9 mouse cellular contexts compared by ENCODE assay signal in genomic region chr7:127874812-127875626, GRCm38 (mm10). TPM values are rescaled to one million over a fixed set of nuclear protein-coding genes. Genes with fewer than 3 reads are reported as not detected.
DNase-seq lines count a peak whose midpoint lies in the region; ATAC-seq and TF ChIP-seq lines count a peak whose summit lies in the region.
"Had no signal": no experiment of that assay in that cellular context is flagged by ENCODE, and none has a peak within 500 bp of the region (broad histone marks: within the 10 kb centered on the region; RNA-seq: fewer than 3 reads in every experiment).

No protein-coding gene starts in this region.

- DNase-seq in heart, adult 8-10 months (ENCODE audit: low spot score), result no peak
- no peak for DNase-seq in ES-E14 (ENCODE audit: low read depth, low spot score)
- no peak for DNase-seq in cerebellum, adult 8-10 months
- no peak for DNase-seq in left cerebral cortex, postnatal 4 days
- no peak for DNase-seq in embryo, embryonic 9.5 days (ENCODE audit: extremely low spot score)

- H3K36me3 ChIP-seq in heart, embryonic 14.5 days (ENCODE audit: control insufficient read depth, insufficient read depth, low read length), result peaks cover 35% of the 10 kb centered on the region
- peaks cover 18% of the 10 kb centered on the region for H3K36me3 ChIP-seq in ES-E14 (ENCODE audit: control insufficient read depth, insufficient read depth, low read length, poor library complexity, severe bottlenecking)
- peaks cover 13% of the 10 kb centered on the region for H3K36me3 ChIP-seq in forebrain, embryonic 16.5 days (ENCODE audit: control insufficient read depth, insufficient read depth)

- H3K4me1 ChIP-seq in heart, embryonic 14.5 days (ENCODE audit: control insufficient read depth in 2 of 2, insufficient read depth in 2 of 2, low read length in 2 of 2), result peaks cover 0 to 21% of the 10 kb centered on the region in 2 experiments; a peak in 2 of 4 replicates
- peaks cover 0 to 2% of the 10 kb centered on the region in 2 experiments; a peak in 1 of 4 replicates for H3K4me1 ChIP-seq in ES-E14 (ENCODE audit: control insufficient read depth in 2 of 2, insufficient read depth in 2 of 2, low read length in 2 of 2, poor library complexity in 1 of 2)
- peaks cover 27% of the 10 kb centered on the region for H3K4me1 ChIP-seq in forebrain, embryonic 16.5 days (replicated peaks; ENCODE audit: control insufficient read depth, insufficient read depth, low read length)

- in situ Hi-C loops in ES-E14 (cut with MboI; ENCODE audit: low sequenced_read_pairs in 2 of 2, unreplicated experiment in 2 of 2), result no loop called here

- WGBS in heart, embryonic 14.5 days, result 7% methylated on average over 20 of the region's 20 CpGs
- WGBS in forebrain, embryonic 16.5 days, result 3% methylated on average over 20 of the region's 20 CpGs

- no peaks in the 10 kb centered on the region for H3K9me3 ChIP-seq in heart, embryonic 14.5 days (ENCODE audit: control insufficient read depth, low read length)
- H3K9me3 ChIP-seq in ES-E14 (ENCODE audit: control insufficient read depth, insufficient read depth, low read depth, low read length), result no peaks in the 10 kb centered on the region
- no peaks in the 10 kb centered on the region for H3K9me3 ChIP-seq in forebrain, embryonic 16.5 days (ENCODE audit: control insufficient read depth, low read length)

- ATAC-seq in heart, embryonic 14.5 days (ENCODE audit: insufficient number of reproducible peaks, insufficient read depth, low FRiP score, low read depth), result no peak
- peak; percentile 26 for ATAC-seq in forebrain, embryonic 16.5 days
- ATAC-seq in megakaryocyte-erythroid progenitor cell, adult 5-6 weeks (replicated peaks; ENCODE audit: low FRiP score, low TSS enrichment, poor library complexity, severe bottlenecking), result peak; percentile 15; the same call in 1 of the 2 replicates

- intact Hi-C loops in left cerebral cortex, postnatal 4 days (cut with DNase I), result no loop called here

- H3K4me2 ChIP-seq in heart, embryonic 14.5 days (ENCODE audit: low read length), result peak overlapping the region; percentile 94
- H3K4me2 ChIP-seq in forebrain, embryonic 16.5 days (ENCODE audit: low read length), result peak overlapping the region; percentile 63

- no peaks in the 10 kb centered on the region for H3K27me3 ChIP-seq in heart, embryonic 14.5 days (ENCODE audit: control insufficient read depth, insufficient read depth, low read length)
- no peaks in the 10 kb centered on the region for H3K27me3 ChIP-seq in forebrain, embryonic 16.5 days (replicated peaks; ENCODE audit: control insufficient read depth, insufficient read depth, low read length)
- H3K27me3 ChIP-seq: Patski had no signal

- peak overlapping the region; percentile 93 to 97 for H3K27ac ChIP-seq in heart, embryonic 14.5 days (replicated peaks in 1 of 2; ENCODE audit: control insufficient read depth in 1 of 2, insufficient read depth in 1 of 2, low read depth in 2 of 2, low read length in 2 of 2)
- peak overlapping the region; percentile 99; the same call in 1 of the 2 replicates for H3K27ac ChIP-seq in ES-E14 (ENCODE audit: insufficient read depth, low read depth, low read length, poor library complexity, severe bottlenecking)
- H3K27ac ChIP-seq in forebrain, embryonic 16.5 days (ENCODE audit: low read length), result peak overlapping the region; percentile 100

- peak overlapping the region; percentile 96 for H3K9ac ChIP-seq in heart, embryonic 14.5 days (ENCODE audit: low read length)
- peak overlapping the region; percentile 100 for H3K9ac ChIP-seq in ES-E14 (ENCODE audit: insufficient read depth, low read depth, low read length, poor library complexity, severe bottlenecking)
- peak overlapping the region; percentile 100 for H3K9ac ChIP-seq in forebrain, embryonic 16.5 days (replicated peaks; ENCODE audit: low read depth, low read length)

- H3K4me3 ChIP-seq in heart, embryonic 14.5 days (ENCODE audit: control insufficient read depth in 1 of 2, insufficient read depth in 1 of 2, low read depth in 1 of 2, low read length in 2 of 2), result peak overlapping the region; percentile 88 to 95
- H3K4me3 ChIP-seq in ES-E14 (ENCODE audit: insufficient read depth in 1 of 2, low read depth in 1 of 2, low read length in 2 of 2, poor library complexity in 1 of 2, severe bottlenecking in 1 of 2), result peak overlapping the region; percentile 77 to 90
- peak overlapping the region; percentile 93 for H3K4me3 ChIP-seq in forebrain, embryonic 16.5 days (replicated peaks; ENCODE audit: low read length)

TF ChIP-seq in ES-E14, 5 proteins besides CTCF, POLR2A, EP300 and RAD21:
- TF ChIP-seq HCFC1 (IDR thresholded peaks at IDR 0.05; ENCODE audit: borderline replicate concordance, insufficient read depth, low read length) (no peak), ZC3H11A (IDR thresholded peaks at IDR 0.05; ENCODE audit: borderline replicate concordance, low read depth, low read length) (no peak), CHD2 (IDR thresholded peaks at IDR 0.05; ENCODE audit: low read depth, low read length) (no peak), ZNF384 (IDR thresholded peaks at IDR 0.05; ENCODE audit: low read depth, low read length) (peak; percentile 71), MAFK (IDR thresholded peaks at IDR 0.05; ENCODE audit: insufficient read depth, low read depth, low read length) (no peak)
TF ChIP-seq in ES-E14: peak in this region for 1.

RNA-seq across cellular contexts. Expression of gene Zfp646, which starts 1.0 kb away (rescaled TPM):
- 8.8 and 8.9 TPM in 2 replicates for polyA plus RNA-seq in heart, embryonic 14.5 days (2014; fragmentation: Nextera tagmentation; extraction: Ambion mirVana)
- 10 to 100 TPM; 16.1 to 19.5 (median 17.9) TPM for total RNA-seq in heart, adult 8-10 months (2022)
- 44.7 and 52.5 TPM in 2 replicates for total RNA-seq in ES-E14 (2012; rRNA removed)
- polyA plus RNA-seq in forebrain, embryonic 16.5 days (2015; fragmentation: Nextera tagmentation; extraction: Ambion mirVana), result 14.4 and 15.4 TPM in 2 replicates
- total RNA-seq in megakaryocyte-erythroid progenitor cell, adult 5-6 weeks (2014; fragmentation: Nextera tagmentation), result 32.4 and 38.3 TPM in 2 replicates
- 36.9 and 43.3 TPM in 2 replicates for total RNA-seq in megakaryocyte-erythroid progenitor cell, adult 5-6 weeks (2017)
- 10 to 100 TPM; 36.3 to 38.0 TPM for total RNA-seq in left cerebral cortex, postnatal 4 days (2021)

RNA-seq across cellular contexts. Expression of gene Zfp668, which starts 1.6 kb away (rescaled TPM):
- polyA plus RNA-seq in heart, embryonic 14.5 days (2014; fragmentation: Nextera tagmentation; extraction: Ambion mirVana), result 6.8 and 7.4 TPM in 2 replicates
- 1 to 10 TPM; 3.8 to 4.7 (median 4.3) TPM for total RNA-seq in heart, adult 8-10 months (2022)
- 8.6 and 11.3 TPM in 2 replicates for total RNA-seq in ES-E14 (2012; rRNA removed)
- polyA plus RNA-seq in forebrain, embryonic 16.5 days (2015; fragmentation: Nextera tagmentation; extraction: Ambion mirVana), result 43.4 and 45.4 TPM in 2 replicates
- 9.3 and 12.8 TPM in 2 replicates for total RNA-seq in megakaryocyte-erythroid progenitor cell, adult 5-6 weeks (2014; fragmentation: Nextera tagmentation)
- total RNA-seq in megakaryocyte-erythroid progenitor cell, adult 5-6 weeks (2017), result 2.3 and 2.8 TPM in 2 replicates
- total RNA-seq in left cerebral cortex, postnatal 4 days (2021), result 10 to 100 TPM; 33.1 to 36.4 TPM

RNA-seq across cellular contexts. Expression of gene Prss53, which starts 15.8 kb away (rescaled TPM):
- 0.66 and 1.3 TPM in 2 replicates for polyA plus RNA-seq in heart, embryonic 14.5 days (2014; fragmentation: Nextera tagmentation; extraction: Ambion mirVana)
- total RNA-seq in heart, adult 8-10 months (2022), result 1 to 10 TPM in 1 of 4 experiments, under 1 TPM in 3; 0.29 to 1.6 (median 0.74) TPM
- 0.67 and 0.69 TPM in 2 replicates for total RNA-seq in ES-E14 (2012; rRNA removed)
- 0.87 and 1.3 TPM in 2 replicates for polyA plus RNA-seq in forebrain, embryonic 16.5 days (2015; fragmentation: Nextera tagmentation; extraction: Ambion mirVana)
- total RNA-seq in megakaryocyte-erythroid progenitor cell, adult 5-6 weeks (2014; fragmentation: Nextera tagmentation), result 0.81 TPM in 1 of 2 replicates, not detected in the other
- not detected in 2 replicates for total RNA-seq in megakaryocyte-erythroid progenitor cell, adult 5-6 weeks (2017)
- under 1 TPM; 0.54 to 0.90 TPM for total RNA-seq in left cerebral cortex, postnatal 4 days (2021)

RNA-seq across cellular contexts. Expression of gene Gm21974, which starts 20.2 kb away (rescaled TPM):
- polyA plus RNA-seq in heart, embryonic 14.5 days (2014; fragmentation: Nextera tagmentation; extraction: Ambion mirVana), result not detected in 2 replicates
- under 1 TPM in 1 of 4 experiments, not detected in 3; 0.34 TPM for total RNA-seq in heart, adult 8-10 months (2022)
- not detected in 2 replicates for total RNA-seq in ES-E14 (2012; rRNA removed)
- polyA plus RNA-seq in forebrain, embryonic 16.5 days (2015; fragmentation: Nextera tagmentation; extraction: Ambion mirVana), result not detected in 2 replicates
- not detected in 2 replicates for total RNA-seq in megakaryocyte-erythroid progenitor cell, adult 5-6 weeks (2014; fragmentation: Nextera tagmentation)
- not detected in 2 replicates for total RNA-seq in megakaryocyte-erythroid progenitor cell, adult 5-6 weeks (2017)
- total RNA-seq in left cerebral cortex, postnatal 4 days (2021), result not detected
- polyA plus RNA-seq: Patski had no signal

RNA-seq across cellular contexts. Expression of gene Vkorc1, which starts 20.4 kb away (rescaled TPM):
- 121 and 142 TPM in 2 replicates for polyA plus RNA-seq in heart, embryonic 14.5 days (2014; fragmentation: Nextera tagmentation; extraction: Ambion mirVana)
- total RNA-seq in heart, adult 8-10 months (2022), result 10 to 100 TPM; 14.2 to 19.1 (median 17.3) TPM
- 88.5 and 115 TPM in 2 replicates for total RNA-seq in ES-E14 (2012; rRNA removed)
- polyA plus RNA-seq in forebrain, embryonic 16.5 days (2015; fragmentation: Nextera tagmentation; extraction: Ambion mirVana), result 63.9 and 74.4 TPM in 2 replicates
- 54.1 and 72.8 TPM in 2 replicates for total RNA-seq in megakaryocyte-erythroid progenitor cell, adult 5-6 weeks (2014; fragmentation: Nextera tagmentation)
- 25.4 and 37.0 TPM in 2 replicates for total RNA-seq in megakaryocyte-erythroid progenitor cell, adult 5-6 weeks (2017)
- 10 to 100 TPM; 27.4 to 28.2 TPM for total RNA-seq in left cerebral cortex, postnatal 4 days (2021)
